Comparison of ENCODE assay signal across 21 mouse cellular contexts in the genomic region with DNA sequence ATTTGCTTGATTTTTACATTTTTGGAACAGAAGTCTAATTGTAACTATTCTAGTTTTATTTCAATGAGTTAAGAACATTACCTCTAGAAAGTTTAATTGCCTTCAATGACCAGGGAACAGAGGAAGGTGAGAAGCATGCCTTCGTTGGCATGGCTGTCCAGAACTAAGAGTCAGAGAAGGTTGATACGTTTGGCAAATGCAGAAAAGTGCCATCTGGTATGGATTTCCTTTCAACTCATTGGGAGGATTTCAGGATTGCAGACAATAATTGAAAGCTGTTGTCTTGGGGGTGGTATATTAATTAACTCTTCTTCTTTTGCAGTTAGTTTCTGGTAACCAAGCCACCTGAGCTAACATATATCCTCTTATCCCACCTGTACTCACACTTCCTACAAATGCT.
DNase-seq lines count a peak whose midpoint lies in the region; ATAC-seq lines count a peak whose summit lies in the region.
"Had no signal": no experiment of that assay in that cellular context is flagged by ENCODE, and none has a peak within 500 bp of the region (broad histone marks: within the 10 kb centered on the region; RNA-seq: fewer than 3 reads in every experiment).

No protein-coding gene starts in this region.

- no peaks in the 10 kb centered on the region for H3K4me1 ChIP-seq in embryonic facial prominence, embryonic 11.5 days (ENCODE audit: control insufficient read depth, insufficient read depth, low read length)
- peaks cover 18% of the 10 kb centered on the region for H3K4me1 ChIP-seq in embryonic facial prominence, embryonic 10.5 days

- no peak for ATAC-seq in embryonic facial prominence, embryonic 11.5 days (replicated peaks; ENCODE audit: insufficient number of reproducible peaks, low FRiP score, low TSS enrichment, low read depth)
- ATAC-seq: activated CD4-positive, CD25-positive, alpha-beta regulatory T cell, adult 4 months; CD4-positive, CD25-positive, alpha-beta regulatory T cell, adult 4 months; Patski had no signal

- no peak overlapping the region for H3K27ac ChIP-seq in embryonic facial prominence, embryonic 11.5 days (replicated peaks; ENCODE audit: low read depth, low read length)
- H3K27ac ChIP-seq in embryonic facial prominence, embryonic 10.5 days (replicated peaks): no peak overlapping the region

- WGBS in embryonic facial prominence, embryonic 11.5 days: 49% methylated on average over 2 of the region's 2 CpGs
- WGBS in embryonic facial prominence, embryonic 10.5 days: 57% methylated on average over 2 of the region's 2 CpGs

- H3K27me3 ChIP-seq in embryonic facial prominence, embryonic 11.5 days (ENCODE audit: control insufficient read depth, insufficient read depth, low read length): no peaks in the 10 kb centered on the region
- H3K27me3 ChIP-seq in embryonic facial prominence, embryonic 10.5 days (replicated peaks; ENCODE audit: low read depth, poor library complexity, severe bottlenecking): no peaks in the 10 kb centered on the region
- H3K27me3 ChIP-seq: CH12.LX, Patski had no signal

- peak; percentile 59 to 61 for DNase-seq in cerebellum, postnatal 10 days
- DNase-seq in cerebellum, postnatal 36 days: no peak
- DNase-seq in cerebellum, postnatal 14 days: peak; percentile 5 to 57
- no peak for DNase-seq in cerebellum, adult 9-11 months
- DNase-seq in embryonic facial prominence, embryonic 11.5 days (ENCODE audit: low spot score): peak; percentile 7
- DNase-seq in embryonic facial prominence, embryonic 10.5 days (ENCODE audit: low spot score): no peak
- DNase-seq: adrenal gland, adult 2 months; adrenal gland, adult 8-10 months; adrenal gland, postnatal 10 days; adrenal gland, postnatal 14 days; adrenal gland, postnatal 25 days; adrenal gland, postnatal 36 days; B cell, adult 2 months; cerebellum, adult 11 months; cerebellum, adult 11-12 months; cerebellum, adult 18-20 months had no signal

- no peak overlapping the region for H3K9ac ChIP-seq in embryonic facial prominence, embryonic 11.5 days (replicated peaks; ENCODE audit: low read length)

- no peaks in the 10 kb centered on the region for H3K9me3 ChIP-seq in embryonic facial prominence, embryonic 11.5 days (replicated peaks; ENCODE audit: control insufficient read depth, low read length)
- no peaks in the 10 kb centered on the region for H3K9me3 ChIP-seq in embryonic facial prominence, embryonic 10.5 days
- H3K9me3 ChIP-seq: G1E had no signal

- H3K4me2 ChIP-seq in embryonic facial prominence, embryonic 11.5 days (ENCODE audit: low read depth, low read length): no peak overlapping the region

- H3K4me3 ChIP-seq in embryonic facial prominence, embryonic 11.5 days (ENCODE audit: low read depth, low read length): no peak overlapping the region
- no peak overlapping the region for H3K4me3 ChIP-seq in embryonic facial prominence, embryonic 10.5 days

- H3K36me3 ChIP-seq in embryonic facial prominence, embryonic 11.5 days (replicated peaks; ENCODE audit: control insufficient read depth, insufficient read depth, low read depth, low read length): no peaks in the 10 kb centered on the region
- H3K36me3 ChIP-seq in embryonic facial prominence, embryonic 10.5 days (replicated peaks): no peaks in the 10 kb centered on the region
- H3K36me3 ChIP-seq: G1E had no signal

Comparison
In these comparisons a context has a peak if more than half of its experiments do, and no peak if none do; other contexts are left out.
1. DNase-seq: peak in cerebellum, postnatal 10 days (2 of 2), cerebellum, postnatal 14 days (2 of 2) and embryonic facial prominence, embryonic 11.5 days (single experiment); none in cerebellum, postnatal 36 days (0 of 2), cerebellum, adult 9-11 months (single experiment) and embryonic facial prominence, embryonic 10.5 days (single experiment).